Comparison of ENCODE assay signal across 30 mouse cellular contexts in the genomic region with DNA sequence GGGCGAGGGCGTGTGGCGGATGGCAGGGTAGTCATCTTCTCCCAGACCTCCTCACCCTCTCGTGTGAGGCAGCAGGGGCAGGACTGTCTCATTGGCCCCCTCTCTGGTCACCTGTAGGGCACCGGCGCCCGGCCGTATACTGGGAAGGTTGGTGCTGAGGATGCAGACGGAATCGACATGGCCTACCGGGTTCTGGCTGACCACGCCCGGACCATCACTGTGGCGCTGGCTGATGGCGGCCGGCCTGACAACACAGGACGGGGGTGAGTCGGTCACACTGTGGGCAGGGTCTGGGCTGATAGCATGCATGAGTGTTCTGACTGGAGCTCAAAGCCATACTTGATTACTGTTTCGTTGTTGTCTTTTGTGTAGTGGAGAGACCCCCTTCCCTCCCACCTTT. TPM values are rescaled to one million over a fixed set of nuclear protein-coding genes. Genes with fewer than 3 reads are reported as not detected.
A peak's percentile ranks its signal among the peaks of the same experiment; 100 is the strongest.
DNase-seq lines count a peak whose midpoint lies in the region; ATAC-seq and TF ChIP-seq lines count a peak whose summit lies in the region.
"Had no signal": no experiment of that assay in that cellular context is flagged by ENCODE, and none has a peak within 500 bp of the region (broad histone marks: within the 10 kb centered on the region; RNA-seq: fewer than 3 reads in every experiment).

No protein-coding gene starts in this region.

- ATAC-seq in liver, embryonic 11.5 days (replicated peaks; ENCODE audit: low FRiP score): peak; percentile 34; the same call in 1 of the 2 replicates
- 0 out of 2 replicates have a peak, but pooled peaks have one; percentile 35 for ATAC-seq in erythroid progenitor cell, adult 5-6 weeks (replicated peaks; ENCODE audit: low FRiP score, poor library complexity, severe bottlenecking)
- no peak for ATAC-seq in liver, postnatal 0 days
- ATAC-seq in stomach, postnatal 0 days (ENCODE audit: low FRiP score, low TSS enrichment): 0 out of 2 replicates have a peak, but pooled peaks have one; percentile 47
- ATAC-seq in midbrain, embryonic 13.5 days: no peak
- ATAC-seq: activated CD4-positive, CD25-positive, alpha-beta regulatory T cell, adult 4 months; CD4-positive, CD25-positive, alpha-beta regulatory T cell, adult 4 months; forebrain, embryonic 14.5 days; forebrain, postnatal 0 days; hindbrain, embryonic 16.5 days had no signal

- H3K9me3 ChIP-seq in liver, embryonic 11.5 days (ENCODE audit: control insufficient read depth, low read length): no peaks in the 10 kb centered on the region
- no peaks in the 10 kb centered on the region for H3K9me3 ChIP-seq in liver, postnatal 0 days (ENCODE audit: low read length)
- no peaks in the 10 kb centered on the region for H3K9me3 ChIP-seq in stomach, postnatal 0 days (ENCODE audit: control insufficient read depth, low read length)
- H3K9me3 ChIP-seq in midbrain, embryonic 13.5 days: no peaks in the 10 kb centered on the region
- H3K9me3 ChIP-seq: heart, embryonic 15.5 days; hindbrain, embryonic 10.5 days; hindbrain, embryonic 13.5 days had no signal

- TF ChIP-seq EP300 in liver, postnatal 0 days (IDR thresholded peaks at IDR 0.05; ENCODE audit: low read depth): no peak
- TF ChIP-seq EP300 in stomach, postnatal 0 days (optimal IDR thresholded peaks at IDR 0.05): no peak

- H3K4me1 ChIP-seq in liver, embryonic 11.5 days (replicated peaks; ENCODE audit: control insufficient read depth, insufficient read depth, low read length): no peaks in the 10 kb centered on the region
- no peaks in the 10 kb centered on the region for H3K4me1 ChIP-seq in liver, postnatal 0 days (ENCODE audit: insufficient read depth)
- no peaks in the 10 kb centered on the region for H3K4me1 ChIP-seq in stomach, postnatal 0 days (replicated peaks; ENCODE audit: control insufficient read depth, insufficient read depth)
- H3K4me1 ChIP-seq in midbrain, embryonic 13.5 days (replicated peaks): no peaks in the 10 kb centered on the region
- H3K4me1 ChIP-seq: heart, embryonic 15.5 days; hindbrain, embryonic 10.5 days; hindbrain, embryonic 13.5 days had no signal

- no peak overlapping the region for H3K4me3 ChIP-seq in liver, embryonic 11.5 days (ENCODE audit: low read depth, low read length)
- no peak overlapping the region for H3K4me3 ChIP-seq in liver, postnatal 0 days (ENCODE audit: low read depth, low read length)
- H3K4me3 ChIP-seq in stomach, postnatal 0 days (ENCODE audit: low read depth, low read length): no peak overlapping the region
- H3K4me3 ChIP-seq in midbrain, embryonic 13.5 days (replicated peaks): no peak overlapping the region
- H3K4me3 ChIP-seq: heart, embryonic 15.5 days; hindbrain, embryonic 10.5 days; hindbrain, embryonic 13.5 days had no signal

- H3K9ac ChIP-seq in liver, embryonic 11.5 days (ENCODE audit: low read depth, low read length): no peak overlapping the region
- no peak overlapping the region for H3K9ac ChIP-seq in liver, postnatal 0 days (replicated peaks)
- H3K9ac ChIP-seq in stomach, postnatal 0 days (ENCODE audit: low read length): no peak overlapping the region
- H3K9ac ChIP-seq in midbrain, embryonic 13.5 days (replicated peaks): no peak overlapping the region
- H3K9ac ChIP-seq: forebrain, postnatal 0 days; heart, embryonic 15.5 days; hindbrain, embryonic 13.5 days had no signal

- TF ChIP-seq CTCF in liver, postnatal 0 days (IDR thresholded peaks at IDR 0.05; ENCODE audit: low read depth): no peak
- TF ChIP-seq CTCF in stomach, postnatal 0 days (IDR thresholded peaks at IDR 0.05; ENCODE audit: low read depth): no peak

- H3K4me2 ChIP-seq in liver, embryonic 11.5 days: no peak overlapping the region
- no peak overlapping the region for H3K4me2 ChIP-seq in liver, postnatal 0 days (ENCODE audit: low read depth, low read length)
- H3K4me2 ChIP-seq in stomach, postnatal 0 days (replicated peaks; ENCODE audit: low read depth): no peak overlapping the region
- H3K4me2 ChIP-seq in midbrain, embryonic 13.5 days (replicated peaks): no peak overlapping the region
- H3K4me2 ChIP-seq: heart, embryonic 11.5 days; heart, embryonic 15.5 days; hindbrain, embryonic 13.5 days had no signal

- no peaks in the 10 kb centered on the region for H3K27me3 ChIP-seq in liver, embryonic 11.5 days (replicated peaks; ENCODE audit: control insufficient read depth, insufficient read depth, low read length)
- no peaks in the 10 kb centered on the region for H3K27me3 ChIP-seq in liver, postnatal 0 days (ENCODE audit: insufficient read depth, low read length)
- H3K27me3 ChIP-seq in stomach, postnatal 0 days (ENCODE audit: control insufficient read depth, insufficient read depth, low read length): no peaks in the 10 kb centered on the region
- H3K27me3 ChIP-seq in midbrain, embryonic 13.5 days: no peaks in the 10 kb centered on the region
- H3K27me3 ChIP-seq: heart, embryonic 15.5 days; hindbrain, embryonic 13.5 days had no signal

- 93% methylated on average over 19 of the region's 19 CpGs for WGBS in liver, embryonic 11.5 days
- WGBS in liver, postnatal 0 days (ENCODE audit: insufficient replicate concordance): 93% methylated on average over 19 of the region's 19 CpGs
- 97% methylated on average over 19 of the region's 19 CpGs for WGBS in stomach, postnatal 0 days
- WGBS in midbrain, embryonic 13.5 days: 96% methylated on average over 19 of the region's 19 CpGs

- no peak overlapping the region for H3K27ac ChIP-seq in liver, embryonic 11.5 days (ENCODE audit: low read depth, low read length)
- no peak overlapping the region for H3K27ac ChIP-seq in liver, postnatal 0 days (ENCODE audit: low read depth)
- H3K27ac ChIP-seq in stomach, postnatal 0 days (replicated peaks): no peak overlapping the region
- H3K27ac ChIP-seq in midbrain, embryonic 13.5 days: no peak overlapping the region
- H3K27ac ChIP-seq: heart, embryonic 15.5 days; hindbrain, embryonic 10.5 days; hindbrain, embryonic 13.5 days had no signal

- H3K36me3 ChIP-seq in liver, embryonic 11.5 days (ENCODE audit: control insufficient read depth, insufficient read depth, low read length): peaks cover 73% of the 10 kb centered on the region
- H3K36me3 ChIP-seq in liver, postnatal 0 days (replicated peaks; ENCODE audit: insufficient read depth, low read length): peaks cover 93% of the 10 kb centered on the region
- peaks cover 39% of the 10 kb centered on the region for H3K36me3 ChIP-seq in stomach, postnatal 0 days (ENCODE audit: control insufficient read depth, insufficient read depth, low read length)
- peaks cover 96% of the 10 kb centered on the region for H3K36me3 ChIP-seq in midbrain, embryonic 13.5 days

- no peak for DNase-seq in liver, embryonic 11.5 days (ENCODE audit: low spot score)
- DNase-seq in liver: no peak
- DNase-seq in liver, postnatal 0 days: peak; percentile 15
- no peak for DNase-seq in stomach, postnatal 0 days (ENCODE audit: low spot score)
- no peak for DNase-seq in gastrocnemius, adult 18-20 months (ENCODE audit: low spot score)
- DNase-seq: adrenal gland, adult 8-10 months; adrenal gland, postnatal 25 days; cerebellum, adult 11-12 months; cerebellum, adult 8-10 months; cerebellum, postnatal 14 days; forebrain, postnatal 0 days; gastrocnemius, postnatal 10 days; gastrocnemius, postnatal 36 days; heart, postnatal 10 days; heart, postnatal 36 days had no signal

RNA-seq across cellular contexts. Expression of a gene that starts 9.6 kb away (rescaled TPM):
- polyA plus RNA-seq in liver, embryonic 11.5 days (2014; fragmentation: Nextera tagmentation; extraction: Ambion mirVana): 86.5 and 96.2 TPM in 2 replicates
- 56.2 and 58.0 TPM in 2 replicates for total RNA-seq in erythroid progenitor cell, adult 5-6 weeks (2015; ENCODE audit: low replicate concordance)
- total RNA-seq in erythroid progenitor cell, adult 5-6 weeks (2017; ENCODE audit: low replicate concordance): 114 and 124 TPM in 2 replicates
- 23.1 and 26.0 TPM in 2 replicates for polyA plus RNA-seq in liver, postnatal 0 days (2015; fragmentation: Nextera tagmentation; extraction: Ambion mirVana)
- polyA plus RNA-seq in stomach, postnatal 0 days (2015; fragmentation: Nextera tagmentation; extraction: Ambion mirVana): 27.4 and 28.8 TPM in 2 replicates
- total RNA-seq in gastrocnemius, adult 18-20 months (2021): 10 to 100 TPM; 43.1 to 54.1 TPM
- polyA plus RNA-seq in midbrain, embryonic 13.5 days (2015; fragmentation: Nextera tagmentation; extraction: Ambion mirVana): 71.9 and 73.8 TPM in 2 replicates

RNA-seq across cellular contexts. Expression of a gene that starts 11.0 kb away (rescaled TPM):
- polyA plus RNA-seq in liver, embryonic 11.5 days (2014; fragmentation: Nextera tagmentation; extraction: Ambion mirVana): 7.1 TPM in 2 replicates
- 0.72 and 1.7 TPM in 2 replicates for total RNA-seq in erythroid progenitor cell, adult 5-6 weeks (2015; ENCODE audit: low replicate concordance)
- total RNA-seq in erythroid progenitor cell, adult 5-6 weeks (2017; ENCODE audit: low replicate concordance): 1.8 and 4.6 TPM in 2 replicates
- polyA plus RNA-seq in liver, postnatal 0 days (2015; fragmentation: Nextera tagmentation; extraction: Ambion mirVana): 3.5 and 3.9 TPM in 2 replicates
- 4.1 and 4.8 TPM in 2 replicates for polyA plus RNA-seq in stomach, postnatal 0 days (2015; fragmentation: Nextera tagmentation; extraction: Ambion mirVana)
- 10 to 100 TPM; 10.8 to 11.7 TPM for total RNA-seq in gastrocnemius, adult 18-20 months (2021)
- polyA plus RNA-seq in midbrain, embryonic 13.5 days (2015; fragmentation: Nextera tagmentation; extraction: Ambion mirVana): 8.9 and 9.2 TPM in 2 replicates

RNA-seq across cellular contexts. Expression of a gene that starts 13.6 kb away (rescaled TPM):
- 25.7 and 31.6 TPM in 2 replicates for polyA plus RNA-seq in liver, embryonic 11.5 days (2014; fragmentation: Nextera tagmentation; extraction: Ambion mirVana)
- 8.4 TPM in 1 of 2 replicates, not detected in the other for total RNA-seq in erythroid progenitor cell, adult 5-6 weeks (2015; ENCODE audit: low replicate concordance)
- not detected in 2 replicates for total RNA-seq in erythroid progenitor cell, adult 5-6 weeks (2017; ENCODE audit: low replicate concordance)
- 6.1 and 7.0 TPM in 2 replicates for polyA plus RNA-seq in liver, postnatal 0 days (2015; fragmentation: Nextera tagmentation; extraction: Ambion mirVana)
- 8.6 and 10.0 TPM in 2 replicates for polyA plus RNA-seq in stomach, postnatal 0 days (2015; fragmentation: Nextera tagmentation; extraction: Ambion mirVana)
- total RNA-seq in gastrocnemius, adult 18-20 months (2021): not detected
- not detected in 2 replicates for polyA plus RNA-seq in midbrain, embryonic 13.5 days (2015; fragmentation: Nextera tagmentation; extraction: Ambion mirVana)
- total RNA-seq: adrenal gland, adult 8-10 months; adrenal gland, postnatal 25 days; forebrain, postnatal 0 days; gastrocnemius, postnatal 10 days; gastrocnemius, postnatal 36 days; heart, adult 8-10 months; heart, postnatal 10 days; heart, postnatal 36 days had no signal
- polyA plus RNA-seq: activated CD4-positive, CD25-positive, alpha-beta regulatory T cell, adult 4 months; brain, embryonic 14.5 days; CD4-positive, CD25-positive, alpha-beta regulatory T cell, adult 4 months; forebrain, embryonic 14.5 days; forebrain, postnatal 0 days; frontal cortex, adult 2 months; hindbrain, embryonic 13.5 days; hindbrain, embryonic 16.5 days had no signal

RNA-seq across cellular contexts. Expression of a gene that starts 44.9 kb away (rescaled TPM):
- polyA plus RNA-seq in liver, embryonic 11.5 days (2014; fragmentation: Nextera tagmentation; extraction: Ambion mirVana): 35.0 TPM in 2 replicates
- total RNA-seq in erythroid progenitor cell, adult 5-6 weeks (2015; ENCODE audit: low replicate concordance): 45.4 and 49.9 TPM in 2 replicates
- total RNA-seq in erythroid progenitor cell, adult 5-6 weeks (2017; ENCODE audit: low replicate concordance): 22.5 and 28.8 TPM in 2 replicates
- 6.9 and 7.0 TPM in 2 replicates for polyA plus RNA-seq in liver, postnatal 0 days (2015; fragmentation: Nextera tagmentation; extraction: Ambion mirVana)
- polyA plus RNA-seq in stomach, postnatal 0 days (2015; fragmentation: Nextera tagmentation; extraction: Ambion mirVana): 6.2 and 7.5 TPM in 2 replicates
- total RNA-seq in gastrocnemius, adult 18-20 months (2021): 10 to 100 TPM; 27.2 to 31.8 TPM
- 13.5 and 14.4 TPM in 2 replicates for polyA plus RNA-seq in midbrain, embryonic 13.5 days (2015; fragmentation: Nextera tagmentation; extraction: Ambion mirVana)

RNA-seq across cellular contexts. Expression of a gene that starts 49.7 kb away (rescaled TPM):
- not detected in 2 replicates for polyA plus RNA-seq in liver, embryonic 11.5 days (2014; fragmentation: Nextera tagmentation; extraction: Ambion mirVana)
- not detected in 2 replicates for total RNA-seq in erythroid progenitor cell, adult 5-6 weeks (2015; ENCODE audit: low replicate concordance)
- not detected in 2 replicates for total RNA-seq in erythroid progenitor cell, adult 5-6 weeks (2017; ENCODE audit: low replicate concordance)
- not detected in 2 replicates for polyA plus RNA-seq in liver, postnatal 0 days (2015; fragmentation: Nextera tagmentation; extraction: Ambion mirVana)
- not detected in 2 replicates for polyA plus RNA-seq in stomach, postnatal 0 days (2015; fragmentation: Nextera tagmentation; extraction: Ambion mirVana)
- total RNA-seq in gastrocnemius, adult 18-20 months (2021): under 1 TPM; 0.38 to 0.62 TPM
- 0.23 and 0.30 TPM in 2 replicates for polyA plus RNA-seq in midbrain, embryonic 13.5 days (2015; fragmentation: Nextera tagmentation; extraction: Ambion mirVana)
- total RNA-seq: adrenal gland, adult 8-10 months; adrenal gland, postnatal 25 days; granulocyte monocyte progenitor cell, adult 5-6 weeks had no signal
- polyA plus RNA-seq: activated CD4-positive, CD25-positive, alpha-beta regulatory T cell, adult 4 months; C2C12; CD4-positive, CD25-positive, alpha-beta regulatory T cell, adult 4 months; heart, embryonic 11.5 days; heart, embryonic 15.5 days had no signal

Comparison
In these comparisons a context has a peak if more than half of its experiments do, and no peak if none do; other contexts are left out.
1. ATAC-seq: peak in liver, embryonic 11.5 days (single experiment), erythroid progenitor cell, adult 5-6 weeks (single experiment) and stomach, postnatal 0 days (single experiment); none in liver, postnatal 0 days (single experiment) and midbrain, embryonic 13.5 days (single experiment).